Mouse (Mus musculus) heart, adult 8-10 months (tissue): ENCODE measurements around the gene Defb20. TPM values are rescaled to one million over a fixed set of nuclear protein-coding genes. Genes with fewer than 3 reads are reported as not detected.
"Not testable (repeated sequence)": the region's sequence is repeated elsewhere in the genome, so short reads cannot be mapped to it uniquely, and the experiment has no call there.

Experiments
- DNase-seq: peaks from one replicate; pipeline ENCODE4 v3.0.0; 2022; ENCODE audit warnings: low spot score
- total RNA-seq, 4 experiments: library from RNA; stranded (reverse); gene quantifications; 2 replicates each; pipeline ENCODE4 v1.2.4; 2022

The Defb20 gene
- total RNA-seq: not detected

DNA sequence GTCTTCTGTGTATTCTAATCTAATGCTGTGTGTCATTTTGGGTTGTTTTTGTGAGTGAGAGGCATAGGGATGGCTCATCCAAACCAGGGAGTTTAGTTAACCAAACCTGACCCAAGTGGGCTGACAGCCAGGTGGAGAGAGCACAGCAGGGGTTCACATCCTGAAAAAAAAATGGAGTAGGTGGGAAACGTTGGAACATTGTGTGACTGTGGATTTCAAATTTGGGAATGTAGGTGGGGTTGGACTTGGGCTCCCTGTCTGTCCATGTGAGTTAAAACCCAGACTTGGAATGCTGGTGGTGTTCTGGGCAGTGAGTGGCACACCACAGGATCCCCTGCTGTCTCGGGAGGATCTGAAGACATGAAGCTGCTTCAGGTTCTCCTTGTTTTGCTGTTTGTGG, at the start of gene Defb20:
Gene Defb20 (plus strand): TSS at position 301 of the 400 bp plus-strand sequence.
- DNase-seq: no peak

DNA sequence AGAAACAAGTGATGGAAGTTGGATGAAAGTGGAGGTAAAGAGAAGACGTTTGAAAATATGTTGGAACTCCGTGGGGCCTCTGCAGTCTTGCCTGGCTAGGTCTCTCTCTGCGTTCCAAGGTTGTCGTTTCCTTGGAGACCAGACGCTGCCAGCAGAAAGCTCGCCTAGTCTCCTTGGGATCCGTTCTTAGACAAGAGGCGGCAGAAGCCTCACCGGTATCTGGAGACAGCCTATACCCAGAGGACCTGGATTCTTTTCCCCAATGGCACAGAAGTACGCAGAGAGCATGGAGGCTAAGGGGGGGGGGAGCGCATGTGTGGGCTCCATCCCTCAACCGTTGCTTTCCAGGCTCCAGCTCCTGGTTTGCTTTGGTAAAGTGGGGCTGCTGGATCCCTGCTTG, 49.4 kb upstream of the Defb20 start:
- no peak for DNase-seq

DNA sequence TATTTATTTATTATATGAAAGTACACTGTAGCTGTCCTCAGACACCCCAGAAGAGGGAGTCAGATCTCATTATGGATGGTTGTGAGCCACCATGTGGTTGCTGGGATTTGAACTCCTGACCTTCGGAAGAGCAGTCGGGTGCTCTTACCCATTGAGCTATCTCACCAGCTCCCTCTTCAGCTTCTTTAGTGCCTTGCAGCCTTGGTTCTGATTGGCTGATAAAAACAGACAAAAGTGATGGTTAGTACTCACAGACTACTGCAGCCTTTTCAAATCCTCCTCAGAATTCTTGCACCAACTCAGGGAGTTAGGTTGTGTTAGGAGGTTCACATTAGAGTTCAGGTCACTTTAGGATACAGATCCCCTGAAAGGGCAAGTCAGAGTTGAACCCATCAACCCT, 48.4 kb upstream of the Defb20 start:
- not testable (repeated sequence) for DNase-seq

DNA sequence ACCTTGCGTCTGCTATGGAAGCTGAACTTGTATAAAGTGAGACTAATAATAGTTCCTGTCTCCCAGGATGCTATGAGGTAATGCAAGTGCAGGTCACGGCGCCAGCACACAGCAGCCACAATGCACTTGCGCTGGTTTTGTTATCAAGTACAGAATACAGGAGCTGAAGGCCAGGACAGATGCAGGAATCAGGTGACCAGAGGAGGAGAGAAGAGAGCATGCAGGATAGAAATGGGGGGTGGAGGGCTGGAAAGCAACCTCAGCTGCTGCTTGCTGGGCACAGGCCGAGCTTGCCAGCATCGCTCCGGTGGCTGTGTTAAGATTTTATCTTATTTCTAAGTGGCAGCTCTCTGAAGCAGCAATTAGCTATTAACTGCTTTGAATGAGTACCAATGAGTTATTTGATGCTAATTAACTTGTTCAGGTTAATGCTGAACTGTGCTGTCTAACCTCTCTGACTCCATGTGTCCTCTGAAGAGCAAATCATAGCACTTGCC, 40.4 kb upstream of the Defb20 start:
- peak; percentile 24 for DNase-seq

DNA sequence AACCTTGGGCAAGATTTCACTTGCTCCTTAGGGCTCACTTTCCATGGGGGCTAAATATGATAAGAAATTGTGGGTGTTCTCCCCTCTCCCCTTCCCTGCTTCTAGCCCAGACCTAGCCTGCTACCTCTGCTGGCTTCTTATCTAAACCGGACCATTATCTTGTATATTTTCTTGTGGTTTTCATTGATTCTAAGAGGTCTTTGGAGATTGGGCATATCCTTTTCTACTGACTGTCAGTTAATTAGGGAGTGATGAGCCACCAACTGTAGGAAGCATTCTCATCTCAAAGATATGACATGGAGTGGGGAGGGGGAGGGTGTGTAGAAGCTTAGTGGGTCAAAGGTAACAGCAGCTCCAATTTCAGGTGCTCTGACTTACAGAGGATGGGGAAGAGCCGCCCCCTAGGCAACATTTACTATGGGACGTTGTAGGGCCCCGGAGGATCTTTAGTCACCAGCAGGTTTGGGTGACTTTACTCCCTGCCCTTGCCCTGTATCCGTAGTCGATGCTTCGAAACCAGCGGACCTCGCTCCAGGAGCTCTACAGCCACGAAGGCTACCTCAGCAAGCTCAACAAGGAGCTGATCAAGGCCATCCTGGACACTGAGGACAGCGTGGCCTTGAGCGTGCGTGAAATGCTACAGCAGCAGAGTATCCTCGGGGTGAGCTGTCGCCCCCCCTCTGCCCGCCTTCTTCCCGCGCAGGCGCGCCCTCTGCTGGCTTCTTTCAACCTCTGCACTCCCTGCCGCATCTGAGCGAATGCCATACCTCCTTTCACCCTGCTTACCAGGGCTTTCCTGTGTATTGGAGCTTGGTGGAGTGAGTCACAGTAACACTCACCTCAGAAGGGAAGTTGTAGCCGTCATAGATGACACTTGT, 39.6 kb upstream of the Defb20 start:
- peak; percentile 74 for DNase-seq

DNA sequence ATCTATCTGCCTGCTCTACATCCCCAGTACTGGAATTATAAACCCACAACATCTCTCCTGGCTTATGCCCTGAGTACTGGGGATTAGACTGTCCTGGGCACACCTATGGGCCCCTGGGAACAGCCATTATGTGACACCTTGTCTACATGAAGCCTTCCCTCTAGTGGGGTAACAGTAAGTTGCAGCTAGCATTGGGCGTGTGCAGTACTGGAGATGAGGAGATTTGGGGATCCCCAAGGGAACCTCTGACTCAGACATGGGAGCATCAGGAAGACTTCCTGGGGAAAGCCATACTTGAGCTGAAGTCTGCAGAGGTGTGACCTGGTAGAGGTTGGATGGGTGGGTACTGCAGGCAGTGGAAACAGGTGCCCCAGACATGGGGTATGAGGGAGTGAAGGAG, 37.9 kb upstream of the Defb20 start:
- DNase-seq: no peak

DNA sequence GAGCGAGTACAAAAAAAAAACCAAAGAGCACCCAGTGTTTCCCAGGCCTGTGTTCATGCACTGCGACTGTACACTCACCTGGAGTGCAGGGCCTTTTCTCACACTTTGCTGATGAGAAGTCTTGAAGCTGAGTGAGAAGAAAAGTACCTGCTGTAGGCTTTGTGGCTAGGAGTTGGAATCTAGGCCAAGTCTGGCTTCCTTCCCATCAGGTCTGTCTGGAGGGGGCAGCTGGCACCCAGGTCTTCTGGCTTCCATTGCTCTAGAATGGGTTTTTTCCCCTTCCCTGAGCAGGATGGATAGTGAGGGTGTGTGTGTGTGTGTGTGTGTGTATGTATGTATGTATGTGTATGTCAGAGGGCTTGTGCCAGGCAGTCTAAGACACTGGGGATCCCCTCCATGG, 37.0 kb upstream of the Defb20 start:
- DNase-seq: no peak

DNA sequence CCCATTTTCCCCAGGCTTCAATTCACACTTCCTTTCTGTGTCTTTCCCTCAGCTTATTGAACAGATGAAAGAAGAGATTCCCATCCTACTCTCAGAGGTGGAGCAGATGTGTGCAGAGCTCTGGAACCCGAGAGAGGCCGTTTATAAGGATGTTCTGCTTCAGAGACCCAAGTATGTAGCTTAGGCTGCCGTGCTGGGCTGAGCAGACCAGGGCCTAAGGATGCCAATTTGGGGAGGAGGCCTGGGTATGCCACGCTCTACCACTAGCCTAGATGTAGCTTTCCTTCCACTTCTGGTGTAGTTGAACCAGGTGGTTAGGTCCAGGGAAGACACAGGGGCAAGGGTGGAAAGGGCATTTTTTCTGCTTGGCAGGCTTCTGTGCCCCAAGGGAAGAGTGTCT, 34.5 kb upstream of the Defb20 start:
- DNase-seq: no peak

DNA sequence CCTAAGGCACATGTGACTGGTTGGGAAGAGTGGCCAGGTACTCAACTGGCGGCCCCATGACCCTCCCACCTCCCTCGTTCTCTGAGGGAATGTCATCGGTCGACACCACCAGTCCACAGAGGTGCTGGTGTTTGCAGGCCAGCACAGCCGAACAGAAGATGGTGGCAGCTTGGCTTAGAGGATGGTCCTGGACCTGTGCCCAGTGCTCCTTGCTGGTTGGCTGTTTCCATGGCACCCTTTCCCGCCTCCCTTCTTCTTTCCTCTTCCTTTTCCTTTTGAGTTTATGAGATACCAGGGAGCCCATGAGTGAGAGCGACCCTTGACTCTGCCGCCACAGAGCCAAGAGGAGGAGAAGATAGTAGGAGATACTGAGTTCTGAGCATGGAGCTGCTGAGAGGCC, 33.6 kb upstream of the Defb20 start:
- DNase-seq: no peak

DNA sequence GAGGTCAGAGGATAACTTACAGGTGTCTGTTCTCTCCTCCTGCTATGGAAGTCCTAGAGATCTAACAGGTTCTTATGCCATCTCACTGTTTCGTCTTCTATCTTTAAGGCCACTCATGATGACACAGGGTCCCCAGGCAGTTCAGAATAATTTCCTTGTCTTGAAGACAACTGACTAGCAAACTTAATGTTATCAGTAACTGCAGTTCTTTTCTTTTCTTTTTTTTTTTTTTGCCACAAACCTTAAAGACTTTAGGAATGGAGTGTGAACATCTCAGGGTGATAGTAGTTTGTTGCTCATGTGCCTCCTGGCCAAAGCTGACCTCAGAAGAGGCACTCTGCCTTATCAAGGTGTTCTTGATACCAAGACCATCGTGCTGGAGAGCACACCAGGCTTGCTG, 30.2 kb upstream of the Defb20 start:
- DNase-seq: no peak

DNA sequence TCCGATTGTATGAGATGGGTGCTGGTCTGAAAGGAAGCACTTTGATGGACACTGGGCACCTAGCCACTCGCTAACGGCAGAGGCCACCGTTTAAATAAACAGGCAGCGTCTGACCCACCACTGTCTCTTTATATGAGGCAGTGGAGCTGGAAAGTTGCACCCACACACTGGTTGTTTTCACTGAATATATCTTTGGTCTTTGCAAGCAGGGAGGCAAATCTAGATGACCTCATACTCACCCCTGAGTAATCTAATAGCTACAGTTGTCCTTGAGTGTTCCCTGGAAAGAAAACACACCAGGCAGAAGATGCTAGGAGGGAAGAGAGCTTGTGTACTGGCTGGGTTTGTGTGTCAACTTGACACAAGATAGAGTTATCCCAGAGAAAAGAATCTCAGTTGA, 29.4 kb upstream of the Defb20 start:
- DNase-seq: no peak

DNA sequence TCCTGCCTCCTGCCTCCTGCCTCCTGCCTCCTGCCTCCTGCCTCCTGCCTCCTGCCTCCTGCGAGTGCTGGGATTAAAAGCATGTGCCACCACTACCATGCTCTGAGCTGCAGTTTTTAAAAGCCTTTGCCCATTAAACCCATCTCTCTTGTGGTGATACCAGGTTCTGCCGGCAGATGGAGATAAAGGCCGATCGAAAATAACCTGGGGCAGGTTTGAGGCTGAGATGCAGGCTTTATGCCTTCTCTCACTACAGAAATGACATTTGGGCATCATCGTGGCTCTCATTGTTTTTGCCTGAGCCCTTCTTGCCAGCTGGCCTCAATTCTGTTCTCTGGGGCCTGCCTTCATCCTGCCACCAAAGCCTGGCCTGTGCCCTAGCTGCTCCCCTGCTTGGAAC, 26.6 kb upstream of the Defb20 start:
- DNase-seq: no peak

DNA sequence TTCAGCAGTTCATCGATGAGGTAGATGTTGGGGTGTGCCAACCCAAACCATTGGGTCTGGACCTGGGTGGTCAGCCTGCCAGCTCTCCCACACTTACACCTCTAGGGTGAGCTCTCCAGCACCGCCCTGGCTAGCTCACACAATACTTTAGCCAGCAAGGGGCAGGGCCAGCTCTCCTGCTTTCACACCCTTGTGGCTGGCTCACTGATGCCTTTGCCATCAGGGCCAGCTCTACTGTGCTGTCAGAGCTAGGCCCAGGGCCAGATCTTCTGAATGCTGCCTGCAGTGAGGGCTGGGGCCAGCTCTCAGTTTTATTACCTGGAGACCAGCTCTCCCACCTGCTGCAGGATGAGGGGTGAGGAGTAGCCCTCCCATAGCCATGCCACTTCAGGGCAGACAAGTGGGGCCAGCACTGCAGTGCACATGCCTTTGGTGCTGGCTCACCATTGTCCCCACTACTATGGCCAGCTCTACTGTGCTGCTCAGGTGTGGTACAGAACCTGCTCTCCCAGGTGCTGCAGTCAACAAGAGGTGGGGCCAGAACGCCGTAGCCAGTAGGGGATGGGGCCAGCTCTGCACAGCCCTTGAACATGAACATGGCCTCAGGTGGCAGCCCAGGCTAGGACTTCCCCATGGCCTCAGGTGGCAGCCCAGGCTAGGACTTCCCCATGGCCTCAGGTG, 24.6 kb upstream of the Defb20 start:
- DNase-seq: peak; percentile 24

DNA sequence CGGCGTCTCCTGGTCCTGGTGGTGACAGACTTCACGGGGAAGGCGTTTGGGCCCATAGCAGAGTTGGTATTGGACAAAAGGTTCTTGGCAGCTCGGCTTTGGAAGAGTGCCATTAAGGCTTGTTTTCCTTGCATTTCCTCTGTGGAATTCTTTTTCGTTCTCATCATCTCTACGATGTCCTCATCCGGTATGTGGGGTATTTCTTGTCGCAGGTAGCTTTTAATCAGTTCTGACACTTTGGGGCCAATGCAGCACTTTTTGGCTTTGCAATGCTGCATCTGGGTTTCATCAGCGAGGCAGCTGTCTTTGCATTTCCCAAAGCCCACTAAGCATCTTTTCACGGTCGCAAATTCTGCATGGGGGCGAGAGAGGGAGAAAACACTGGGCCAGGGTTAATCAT, 17.6 kb upstream of the Defb20 start:
- DNase-seq: no peak

DNA sequence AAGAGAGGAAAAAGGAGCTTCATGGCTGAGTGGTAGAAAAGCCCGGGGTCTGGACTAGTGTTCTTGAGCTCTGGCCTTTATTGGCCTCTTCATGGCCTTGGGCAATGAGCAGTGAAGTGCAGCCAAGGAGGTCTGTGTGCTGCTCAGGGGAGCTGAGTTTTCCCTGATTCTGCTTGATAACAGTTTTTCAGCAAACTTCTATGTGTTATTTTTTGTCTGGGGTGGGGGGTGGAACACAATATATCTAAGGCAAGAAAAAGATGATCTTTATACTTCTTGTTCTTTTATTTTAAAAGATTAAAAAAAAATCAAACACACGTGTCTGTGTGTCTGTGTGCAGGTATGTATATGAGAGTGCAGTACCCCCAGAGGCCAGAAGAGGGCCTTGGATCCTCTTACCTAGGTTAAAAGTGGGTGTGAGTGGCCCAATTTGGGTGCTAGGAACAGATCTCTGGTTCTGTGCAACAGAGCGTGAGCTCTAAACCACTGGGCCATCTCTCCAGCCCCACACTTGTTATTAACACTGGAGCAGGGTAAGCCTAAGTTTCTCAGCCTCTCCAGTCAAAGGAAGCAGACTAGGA, 12.2 kb upstream of the Defb20 start, which contains the start of gene Defb23:
Gene Defb23 (minus strand): TSS at position 51 of the 581 bp plus-strand sequence.
- no peak for DNase-seq

DNA sequence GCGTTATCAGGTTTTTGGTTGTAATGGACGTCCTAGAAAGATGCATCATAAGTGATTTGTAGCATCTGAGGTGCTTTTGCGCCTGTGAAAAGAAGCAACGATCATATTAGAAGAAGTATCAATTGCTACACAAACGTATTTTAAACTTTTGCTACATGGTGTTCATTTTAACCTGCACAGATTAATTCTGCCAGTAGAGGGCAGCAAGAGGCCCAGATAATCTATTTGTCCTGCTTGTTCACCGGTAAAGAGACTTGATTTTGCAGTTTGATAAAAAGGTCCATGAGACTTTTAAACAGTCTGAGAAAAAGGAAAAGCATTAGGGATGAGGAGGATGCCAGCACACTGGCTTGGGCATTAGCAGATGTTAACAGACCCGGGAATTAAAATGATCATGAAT, 5.9 kb upstream of the Defb20 start:
- DNase-seq: peak; percentile 10

DNA sequence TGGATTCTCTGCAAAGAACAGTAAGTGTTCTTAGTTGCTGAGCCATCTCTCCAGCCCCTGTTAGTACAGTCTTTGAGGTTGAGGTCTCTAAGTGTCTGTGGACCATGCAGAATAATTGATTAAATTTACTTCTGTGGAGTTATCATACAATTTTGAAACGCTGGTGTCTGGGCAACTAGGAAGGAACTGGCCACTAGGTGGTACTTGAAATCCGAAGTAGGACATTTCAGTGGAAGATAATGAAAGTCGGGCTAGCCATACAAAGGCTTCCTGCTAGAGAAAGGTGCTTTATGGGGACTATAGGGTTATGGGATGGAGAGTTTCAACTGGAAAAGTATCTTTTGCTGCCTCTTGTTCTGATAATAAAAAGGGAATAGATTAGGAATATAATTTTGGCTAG, 4.4 kb upstream of the Defb20 start:
- no peak for DNase-seq

DNA sequence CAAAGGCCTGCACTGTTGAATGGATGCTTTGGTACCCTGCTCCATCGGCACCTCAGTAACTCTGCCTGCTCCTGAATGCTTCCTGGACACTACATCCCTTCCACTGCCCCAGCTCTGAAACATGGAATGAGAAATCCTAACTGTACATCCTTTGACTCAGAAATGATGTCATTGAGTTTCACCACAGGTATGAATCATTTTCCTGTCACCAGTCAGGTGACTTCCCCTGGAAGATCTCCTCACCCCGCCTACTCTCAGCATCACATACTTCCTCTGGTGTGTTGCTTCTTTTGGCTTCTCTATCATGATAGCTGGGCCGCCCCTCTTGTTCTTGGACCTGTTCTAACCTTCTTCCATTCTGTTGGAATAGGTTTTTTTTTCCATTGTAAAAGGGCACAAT, 4.0 kb downstream of the Defb20 start:
- no peak for DNase-seq

DNA sequence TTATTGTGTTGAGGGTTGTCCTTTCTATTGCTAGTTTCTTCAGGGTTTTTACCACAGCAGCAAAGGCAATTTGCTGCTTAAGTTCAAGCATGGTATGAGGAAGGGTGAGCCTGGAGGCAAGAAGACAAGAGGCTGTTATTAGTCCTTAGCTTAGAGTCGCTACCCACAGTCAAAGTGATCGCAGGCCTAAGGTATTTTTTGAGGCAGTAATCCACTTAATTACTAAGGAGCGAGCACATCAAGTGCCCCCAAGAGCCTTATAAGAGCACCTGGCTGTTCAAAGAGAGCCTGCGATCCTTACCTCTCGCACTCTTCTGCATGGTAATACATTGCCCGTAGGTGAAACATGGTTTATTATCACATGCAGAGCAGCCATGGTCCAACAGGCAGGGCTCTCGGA, 4.9 kb downstream of the Defb20 start:
- no peak for DNase-seq

DNA sequence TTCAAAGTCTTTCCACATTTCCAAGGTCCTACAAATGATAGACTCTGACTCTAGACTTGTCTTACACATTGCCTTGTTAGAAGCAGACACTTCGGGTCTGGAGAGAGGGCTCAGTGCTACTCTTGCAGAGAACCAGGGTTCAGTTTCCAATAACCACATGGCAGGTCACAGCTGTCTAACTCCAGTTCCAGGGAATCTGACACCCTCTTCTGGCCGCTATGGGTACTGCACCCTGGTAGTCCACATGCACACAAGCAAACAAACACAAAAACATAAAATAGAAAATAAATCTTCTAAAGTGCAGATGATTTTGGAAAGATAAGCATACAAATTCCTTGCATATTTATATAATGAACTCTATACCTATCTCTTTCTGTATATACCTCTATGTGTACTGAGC, 10.2 kb downstream of the Defb20 start:
- DNase-seq: no peak

DNA sequence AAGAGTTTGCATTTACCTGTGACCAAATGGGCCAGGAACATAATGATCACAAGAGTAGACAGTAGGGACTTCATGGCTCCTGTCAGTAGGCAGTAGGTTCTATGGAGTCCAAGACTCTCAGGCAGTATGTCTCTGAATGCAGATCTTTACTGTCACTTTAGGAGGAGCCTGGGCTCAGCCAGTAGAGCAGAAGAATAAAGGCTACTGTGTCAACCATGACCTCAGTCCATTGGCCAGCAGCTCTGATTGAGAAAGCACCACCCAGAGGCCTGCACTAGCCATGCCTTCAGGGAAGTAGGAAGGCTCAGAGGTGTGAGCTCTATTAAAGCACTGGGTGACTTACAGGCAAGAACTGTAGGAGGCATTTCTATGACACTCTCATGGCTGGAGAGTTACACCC, 13.2 kb downstream of the Defb20 start, which contains the start of gene Defb22:
Gene Defb22 (minus strand): TSS at position 101 of the 400 bp plus-strand sequence.
- no peak for DNase-seq

DNA sequence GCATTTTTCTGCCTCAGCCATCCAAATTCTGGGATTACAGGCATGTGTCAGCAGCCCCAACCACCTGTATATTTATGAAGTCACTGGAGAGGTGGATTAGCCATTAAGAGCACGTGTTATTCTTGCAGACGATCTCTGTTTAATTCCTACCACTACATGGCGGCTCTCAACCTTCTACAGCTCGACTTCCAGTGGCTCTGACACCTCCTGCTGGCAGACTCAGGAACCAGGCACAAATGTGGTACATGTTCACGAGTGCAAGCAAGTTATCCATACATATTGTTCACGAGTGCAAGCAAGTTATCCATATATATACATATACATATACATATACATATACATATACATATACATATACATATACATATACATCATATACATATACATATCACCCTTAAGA, 16.3 kb downstream of the Defb20 start:
- DNase-seq: no peak

DNA sequence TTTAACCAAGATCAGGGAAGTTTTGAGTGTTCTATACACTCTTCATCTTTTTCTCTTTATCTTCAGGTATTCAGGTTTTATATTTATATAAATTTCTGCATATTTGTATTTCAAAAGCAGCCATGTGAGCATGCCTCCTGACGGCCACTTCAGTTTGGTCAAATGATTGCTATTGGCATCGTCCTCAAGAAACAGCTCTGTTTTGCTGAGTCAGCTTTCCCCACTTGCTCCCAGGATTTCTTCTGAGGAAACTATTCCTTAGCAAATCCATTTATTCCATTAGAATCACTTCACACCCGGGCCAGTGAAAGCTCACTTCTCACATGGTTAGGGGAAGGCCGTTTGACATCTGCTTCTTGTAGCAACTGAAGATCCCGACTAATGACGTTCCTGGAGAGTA, 21.2 kb downstream of the Defb20 start:
- no peak for DNase-seq
